Mouse (Mus musculus): ENCODE measurements at regions not wholly inside any gene's neighbourhood (a gene's known extent, or its start where the extent isn't known, plus 50 kb on each side); places are given as distances from the start of the nearest gene placed in this dataset.
A peak's percentile ranks its signal among the peaks of the same experiment; 100 is the strongest.
"Not testable (repeated sequence)": the region's sequence is repeated elsewhere in the genome, so short reads cannot be mapped to it uniquely, and the experiment has no call there.

DNA sequence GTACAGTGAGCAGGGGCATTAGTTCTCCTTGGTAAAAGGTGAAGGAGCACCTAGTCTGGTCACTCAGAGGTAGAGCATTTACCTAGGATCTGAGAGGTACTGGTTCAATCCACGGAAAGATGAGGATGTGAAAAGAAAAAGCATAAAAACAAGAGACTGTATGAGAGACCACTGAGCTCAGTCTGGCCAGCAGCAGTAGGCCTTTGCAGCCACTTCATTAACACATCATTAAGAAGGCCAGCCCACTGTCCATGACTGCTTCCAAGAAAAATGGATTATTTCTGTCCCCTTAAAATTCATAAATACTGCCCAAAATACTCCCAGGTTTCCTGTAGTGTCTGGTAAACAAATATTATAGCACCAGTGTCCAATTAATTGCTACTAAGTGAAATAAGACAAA is 499.3 kb upstream of the 4930578C19Rik start:
- no peak for DNase-seq

DNA sequence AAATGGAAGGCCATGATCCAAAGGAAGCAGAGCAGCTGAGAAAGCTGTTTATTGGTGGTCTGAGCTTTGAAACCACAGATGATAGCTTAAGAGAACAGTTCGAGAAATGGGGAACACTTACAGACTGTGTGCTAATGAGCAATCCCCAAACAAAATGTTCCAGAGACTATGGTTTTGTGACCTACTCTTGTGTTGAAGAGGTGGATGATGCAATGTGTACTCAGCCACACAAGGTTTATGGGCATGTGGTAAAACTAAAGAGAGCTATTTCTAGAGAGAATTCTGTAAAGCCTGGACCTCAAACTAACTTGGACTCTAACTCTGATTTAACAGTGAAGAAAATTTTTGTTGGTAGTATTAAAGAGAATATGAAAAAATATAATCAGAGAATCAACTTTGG is 481.4 kb upstream of the 4930578C19Rik start:
- no peak for DNase-seq

DNA sequence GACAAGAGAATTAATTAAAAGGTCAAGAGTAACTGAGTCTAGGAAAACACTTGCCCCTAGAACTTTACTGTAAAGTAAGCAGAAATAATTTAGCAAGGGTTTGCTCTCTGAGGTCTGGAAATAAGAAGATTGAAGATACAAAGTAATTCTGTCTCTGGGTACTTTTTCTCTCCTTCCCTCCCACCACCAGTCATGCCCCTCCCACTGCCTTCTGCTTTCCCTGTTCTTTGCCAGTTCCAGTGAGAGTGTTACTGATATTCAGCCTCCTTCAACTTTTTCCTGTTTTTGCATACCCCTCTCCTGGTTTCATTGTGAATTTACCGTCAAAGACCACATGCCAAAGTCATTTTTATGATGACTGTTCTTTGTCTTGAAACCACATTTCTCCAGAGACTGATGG is 472.1 kb upstream of the 4930578C19Rik start:
- no peak for DNase-seq

DNA sequence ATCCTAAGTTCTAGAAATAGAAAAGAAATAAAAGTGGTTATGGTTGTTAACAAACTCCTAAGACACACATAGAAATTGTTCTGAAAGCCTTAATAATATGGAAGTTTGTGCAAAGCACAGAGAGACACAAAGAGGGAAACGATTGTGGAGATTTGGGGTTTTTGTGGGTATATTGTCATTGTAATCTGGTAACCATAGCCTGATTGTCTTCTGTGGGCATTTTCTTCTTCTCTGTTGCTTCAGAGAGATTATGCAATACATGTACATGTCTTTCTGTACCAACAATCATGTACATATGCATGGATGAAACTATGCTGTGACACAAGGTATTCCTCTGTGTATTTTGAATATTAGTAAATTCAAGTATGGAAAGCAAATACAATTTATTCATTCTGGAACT is 461.9 kb upstream of the 4930578C19Rik start:
- no peak for DNase-seq

DNA sequence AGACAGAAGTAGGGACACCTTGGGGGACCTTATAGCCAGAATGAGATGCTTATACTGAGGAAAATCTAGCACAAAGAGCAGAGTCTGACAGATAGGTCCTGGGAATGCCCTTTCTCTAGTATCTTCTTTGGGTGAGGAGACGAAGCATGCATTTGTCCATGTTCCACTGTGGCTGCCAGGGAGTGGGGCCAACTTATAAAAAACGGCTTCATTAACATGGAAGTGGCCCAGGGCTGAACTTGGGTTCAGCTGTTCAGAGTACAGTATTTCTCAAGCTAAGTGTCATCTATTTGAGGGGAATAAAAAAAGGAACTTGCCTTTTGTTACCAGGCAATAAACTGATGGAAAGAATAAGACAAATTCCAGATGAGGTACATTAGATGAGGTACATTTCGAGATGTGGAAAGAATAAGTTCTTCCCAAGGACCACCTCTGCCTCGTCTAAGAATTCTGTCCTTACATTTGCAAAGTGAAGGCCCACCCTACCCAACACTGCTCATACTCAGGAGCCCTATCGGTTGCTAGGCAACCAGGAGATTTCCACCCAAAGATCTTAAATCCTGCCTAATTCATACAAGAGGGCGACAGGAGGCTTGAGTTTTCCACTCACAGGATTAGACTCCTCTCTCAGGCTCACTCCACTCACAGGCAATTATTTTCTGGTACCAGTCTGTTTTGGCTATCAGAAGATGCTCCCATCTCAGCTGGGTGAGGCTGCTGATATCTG is 460.3 kb upstream of the 4930578C19Rik start:
- DNase-seq, result no peak

DNA sequence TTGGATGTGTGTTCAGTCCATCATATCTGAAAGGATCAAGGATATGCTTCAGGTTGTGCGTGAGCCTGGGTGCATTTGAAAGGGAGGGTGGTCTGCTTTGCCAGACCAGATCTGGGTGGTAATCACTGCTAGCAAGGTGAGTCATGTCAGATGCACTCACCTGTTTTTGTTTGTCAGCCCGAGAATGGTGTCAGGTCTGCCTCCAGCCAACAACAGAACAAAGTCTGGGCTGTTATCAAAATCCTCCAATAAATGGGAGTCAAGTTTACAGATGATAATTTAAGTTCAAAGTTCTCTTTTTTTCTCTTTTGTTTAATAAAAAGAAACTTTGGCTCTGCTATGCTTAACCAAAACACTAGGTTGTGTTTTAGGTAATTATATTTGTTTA is 421.6 kb upstream of the 4930578C19Rik start:
- no peak for DNase-seq

DNA sequence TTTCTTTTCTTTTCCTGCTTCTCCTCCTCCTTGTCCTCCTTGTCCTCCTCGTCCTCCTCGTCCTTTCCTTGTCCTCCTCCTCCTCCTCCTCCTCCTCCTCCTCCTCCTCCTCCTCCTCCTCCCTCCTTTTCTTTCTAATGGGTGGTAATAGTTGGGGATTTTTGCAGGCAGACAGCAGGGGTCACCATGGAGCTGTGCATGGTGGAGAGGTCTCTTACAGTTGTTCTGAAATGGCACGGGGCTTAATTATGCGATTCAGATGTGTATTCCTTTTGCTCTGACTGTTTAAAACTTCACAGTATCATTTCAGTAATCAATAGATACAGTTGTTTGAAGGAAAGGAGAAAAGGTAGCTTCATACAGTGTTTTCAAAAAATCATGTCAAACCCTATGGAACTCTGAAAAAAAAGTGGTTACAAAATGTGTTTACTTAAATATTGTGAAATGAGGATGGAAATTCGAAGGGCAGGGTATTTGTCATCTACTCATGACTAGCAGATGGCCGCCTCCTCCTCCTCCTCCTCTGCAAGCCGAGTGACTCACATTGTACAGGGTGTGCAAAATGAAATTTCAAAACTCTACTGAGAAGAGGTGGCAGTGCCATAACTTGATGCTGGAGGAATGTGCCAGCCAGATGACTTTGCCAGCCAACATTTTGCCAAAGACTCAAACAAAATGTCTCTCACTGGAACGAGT is 421.0 kb upstream of the 4930578C19Rik start:
- peak in 1 of 2 experiments; percentile 1 for DNase-seq

DNA sequence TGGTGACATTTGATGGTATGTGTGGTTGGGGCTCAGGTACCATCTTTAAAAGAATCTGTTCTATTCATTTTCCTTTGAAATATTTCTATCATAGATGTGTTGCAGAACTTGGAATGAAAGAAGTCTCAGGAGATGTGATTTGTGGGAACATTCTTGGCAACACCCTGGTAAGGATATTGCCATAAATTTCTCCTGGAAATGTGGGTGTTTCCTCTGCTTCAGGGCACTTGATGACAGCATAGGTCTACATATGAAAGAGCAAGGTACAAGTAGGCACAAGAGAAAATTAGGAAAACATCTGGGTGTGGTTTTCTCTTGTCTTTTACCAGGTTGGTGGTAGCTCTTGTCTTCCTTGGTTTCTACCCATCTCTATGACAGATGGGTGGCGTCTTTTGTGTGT is 414.5 kb upstream of the 4930578C19Rik start:
- DNase-seq, result no peak

DNA sequence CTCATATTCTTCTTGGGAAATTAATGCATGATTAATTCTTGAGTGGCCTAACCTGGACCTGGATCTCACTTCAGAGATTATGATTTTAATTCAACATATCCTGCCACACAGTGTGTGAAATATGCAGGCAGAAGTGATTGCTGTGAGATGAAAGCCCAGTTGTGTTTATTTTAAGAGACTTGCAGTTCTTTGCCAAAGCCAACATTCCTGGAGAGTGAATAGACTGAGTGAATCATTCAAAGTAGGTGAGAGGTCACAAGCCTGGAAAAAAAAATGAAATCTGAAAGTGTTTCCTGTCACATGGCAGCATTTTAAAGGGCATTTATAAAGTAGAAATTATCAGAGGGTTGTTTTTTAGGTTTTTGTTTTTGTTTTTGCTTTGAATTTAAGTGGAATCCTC is 412.9 kb upstream of the 4930578C19Rik start:
- no peak for DNase-seq

DNA sequence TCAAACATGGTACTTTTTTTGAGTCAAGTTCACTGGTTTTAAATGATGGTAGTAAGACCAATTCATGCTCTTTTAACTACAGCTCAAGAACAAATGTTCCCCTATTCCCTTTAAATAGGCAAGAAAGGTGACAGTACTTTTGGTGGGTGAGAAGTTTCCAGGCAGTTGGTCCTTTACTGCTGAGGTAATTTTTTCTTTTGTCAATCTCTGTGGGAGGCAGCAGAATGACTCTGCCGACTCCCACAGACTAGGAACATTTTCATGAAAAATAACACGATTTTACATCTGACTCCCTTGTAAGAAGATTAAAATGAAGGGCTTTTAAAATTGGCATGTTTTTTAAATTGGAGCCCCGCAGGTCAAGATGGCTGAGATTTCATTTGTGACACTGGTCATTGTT is 377.5 kb upstream of the 4930578C19Rik start:
- no peak for DNase-seq

DNA sequence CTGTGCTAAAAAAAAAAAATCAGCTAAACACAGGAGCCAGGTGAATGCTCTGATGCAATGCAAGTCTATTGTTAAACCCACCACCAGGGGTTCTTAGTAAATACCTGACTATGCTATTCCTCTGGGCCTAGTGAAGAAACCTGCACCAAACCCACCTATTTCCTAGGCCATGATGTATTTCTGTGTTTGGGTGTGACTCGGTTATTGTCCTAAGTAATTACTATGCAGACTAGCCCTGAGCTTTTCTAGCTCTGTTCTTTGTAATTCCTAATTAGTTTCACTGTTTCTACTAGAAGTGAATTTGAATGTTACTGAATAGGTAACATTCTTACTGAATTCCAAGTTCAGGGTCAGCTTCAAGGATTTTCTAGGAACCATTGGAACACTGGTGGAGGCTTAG is 363.8 kb upstream of the 4930578C19Rik start:
- DNase-seq, result not testable (repeated sequence)

DNA sequence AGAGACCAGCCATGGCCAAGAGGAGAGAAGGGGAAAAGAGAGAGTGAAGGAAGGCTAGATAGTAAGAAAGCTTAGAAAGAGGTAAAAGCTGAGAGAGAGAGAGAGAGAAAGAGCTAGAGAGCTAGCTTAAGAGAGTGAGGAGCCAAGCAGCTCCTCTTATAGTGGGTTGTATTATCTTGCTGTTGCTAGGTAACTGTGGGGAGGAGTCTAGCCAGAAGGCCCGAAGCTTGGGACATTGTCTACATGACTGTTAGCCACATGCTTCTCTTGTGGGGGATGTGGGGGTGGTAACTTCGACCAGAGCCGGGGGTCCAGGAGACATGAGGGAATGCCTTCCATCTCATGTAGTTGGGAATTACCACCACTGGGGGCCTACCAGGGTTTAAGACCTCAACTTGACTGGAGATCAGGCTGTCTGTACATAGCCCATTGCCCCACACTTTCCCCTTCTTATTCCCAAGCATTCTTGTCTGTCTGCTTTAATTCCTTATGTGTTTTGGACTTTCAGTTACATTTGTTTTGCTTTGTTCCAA is 353.3 kb upstream of the 4930578C19Rik start:
- no peak for DNase-seq

Data from cerebellum, postnatal 25 days (tissue).